Mouse (Mus musculus) C2C12 (cell line): Measurements from ENCODE around the gene Gm6034.
"Not testable (repeated sequence)": the region's sequence is repeated elsewhere in the genome, so short reads cannot be mapped to it uniquely, and the experiment has no call there.

Experiments
- CEBPB ChIP-seq: IDR thresholded peaks from one replicate; pipeline ENCODE4 v1.6.1; 2011; ENCODE audit warnings: low read depth, mild to moderate bottlenecking, control low read depth, moderate library complexity
- CTCF ChIP-seq: IDR thresholded peaks from one replicate; pipeline ENCODE4 v1.5.1; 2011; ENCODE audit not compliant: control insufficient read depth, insufficient read depth, insufficient read length
- MYOD1 ChIP-seq: IDR thresholded peaks from one replicate; pipeline ENCODE4 v1.6.1; 2011; ENCODE audit warnings: low read depth; ENCODE audit not compliant: control insufficient read depth, insufficient read length
- MYOG ChIP-seq: IDR thresholded peaks from one replicate; pipeline ENCODE4 v1.6.1; 2011; ENCODE audit not compliant: control insufficient read depth, insufficient read length; ENCODE audit errors: extremely low read depth
- USF1 ChIP-seq: IDR thresholded peaks from one replicate; pipeline ENCODE4 v1.6.1; 2011; ENCODE audit warnings: low read depth, mild to moderate bottlenecking, control low read depth, moderate library complexity

GRCm38 (mm10) chr17:36082519-36083232, 39.9 kb downstream of the Gm6034 start:
- TF ChIP-seq CTCF, CEBPB, MYOG, MYOD1, USF1: not testable (repeated sequence)
